Mouse (Mus musculus) cerebellum, postnatal 10 days (tissue): ENCODE results near the gene Pou2f3.

Experiments
- DNase-seq, 2 experiments: peaks; one replicate each; pipeline ENCODE4 v3.0.0; 2021; ENCODE audit warnings: mixed read lengths in 2 of 2

The Pou2f3 gene

DNA sequence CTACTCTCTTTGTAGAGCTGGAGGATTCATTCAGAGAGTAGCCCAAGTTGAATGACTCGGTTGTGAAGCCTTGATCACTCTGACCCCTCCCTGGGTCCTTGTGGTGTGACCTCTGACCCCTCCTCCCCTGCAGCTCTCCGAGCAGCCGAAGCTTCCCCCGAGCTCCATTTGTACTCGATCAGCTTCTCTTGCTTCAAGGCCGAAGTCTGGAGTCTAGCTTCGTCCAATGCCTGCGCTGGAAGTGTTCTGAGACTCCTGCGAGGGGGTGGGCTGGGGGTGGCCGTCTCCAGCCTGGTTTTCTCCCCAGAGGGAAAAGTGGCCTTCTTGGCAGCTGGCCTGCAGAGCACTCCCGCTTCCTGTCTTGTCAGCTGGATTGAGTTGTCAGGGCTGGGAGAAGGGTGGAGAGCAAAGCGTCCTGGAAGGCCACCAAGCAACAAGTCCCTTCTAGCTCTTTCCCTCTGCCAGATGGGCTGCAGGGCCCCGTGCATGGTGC lies at the start of gene Pou2f3:
Gene Pou2f3 (minus strand): TSS at position 180 of the 493 bp plus-strand sequence.
- DNase-seq, result peak; percentile 47 to 64

DNA sequence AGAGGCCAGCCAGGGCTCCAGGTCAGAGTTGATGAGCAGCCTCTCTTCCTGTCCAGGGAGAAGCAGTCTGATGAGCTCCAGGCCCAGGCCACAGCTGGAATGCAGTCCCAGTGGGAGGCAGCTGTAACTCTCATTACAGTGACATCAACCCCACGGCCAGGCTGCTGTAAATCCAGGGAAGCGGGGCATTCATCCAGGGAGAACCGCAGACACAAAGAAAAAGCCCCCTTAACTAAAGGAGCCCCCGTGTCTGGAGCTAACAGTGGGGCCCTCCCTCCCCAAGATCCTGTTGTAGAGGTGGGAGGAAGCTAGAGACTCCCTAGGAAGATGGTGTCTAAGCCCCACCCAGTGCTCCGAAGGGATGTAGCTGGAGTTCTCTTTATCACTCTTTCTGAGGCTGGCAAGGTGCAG lies 43.1 kb upstream of the Pou2f3 start:
- no peak for DNase-seq

DNA sequence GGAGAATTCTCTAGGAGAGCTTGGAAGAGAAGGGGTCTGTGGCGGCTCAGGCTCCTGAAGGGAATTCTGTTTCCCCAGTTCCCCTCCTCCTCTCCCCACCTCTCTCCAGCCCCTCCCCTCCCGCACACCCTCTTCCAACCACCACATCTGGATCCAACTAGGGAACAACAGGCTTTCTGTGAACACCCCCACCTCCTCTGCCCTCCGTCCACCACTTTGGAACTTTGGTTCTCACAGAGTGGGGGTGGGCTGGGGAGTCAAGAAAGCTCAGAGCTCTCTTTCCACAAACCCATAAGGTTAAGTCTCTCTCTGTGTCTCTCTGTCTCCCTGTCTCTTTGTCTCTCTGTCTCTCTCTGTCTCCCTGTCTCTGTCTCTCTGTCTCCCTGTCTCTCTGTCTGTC lies 42.6 kb upstream of the Pou2f3 start:
- no peak for DNase-seq

DNA sequence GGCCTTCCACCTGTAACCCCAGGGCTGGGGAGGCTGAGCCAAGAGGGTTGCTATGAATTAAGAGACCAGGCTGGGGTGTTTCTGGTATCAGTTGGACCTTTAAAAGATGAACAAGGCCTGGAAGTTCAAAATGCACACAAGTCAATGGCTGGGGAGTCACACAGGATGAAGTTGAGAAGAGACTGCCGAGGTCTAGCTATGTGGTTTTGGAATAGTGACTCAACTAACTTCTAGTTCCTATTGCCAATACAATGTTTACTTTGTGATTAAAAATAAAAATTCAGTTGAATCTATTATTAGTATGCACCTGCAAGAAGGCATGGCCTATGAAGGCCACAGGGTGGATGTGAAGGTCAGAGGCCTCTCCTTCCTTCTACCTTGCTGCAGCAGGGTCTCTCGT lies 41.6 kb upstream of the Pou2f3 start:
- no peak for DNase-seq

DNA sequence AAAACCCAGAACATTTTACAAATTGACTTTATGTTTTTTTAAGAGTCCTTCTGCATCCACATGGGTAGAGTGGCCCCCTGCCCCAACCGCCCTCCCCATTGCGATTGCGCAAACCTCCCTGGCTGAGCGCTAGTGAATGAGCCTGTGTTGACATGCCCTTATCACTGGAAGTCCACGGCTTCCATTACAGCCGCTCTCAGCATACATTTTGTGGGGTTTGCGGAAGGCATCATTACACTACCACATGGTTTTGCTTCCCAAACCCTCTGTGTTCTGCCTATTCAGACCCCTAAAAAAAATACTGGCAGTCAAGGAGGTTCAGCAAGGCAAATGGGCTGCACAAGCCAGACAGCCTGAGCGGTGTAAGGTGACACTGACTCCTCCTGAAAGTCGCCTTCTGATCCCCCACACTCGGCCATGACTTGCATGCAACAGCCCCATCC lies 36.6 kb upstream of the Pou2f3 start:
- DNase-seq, result no peak

DNA sequence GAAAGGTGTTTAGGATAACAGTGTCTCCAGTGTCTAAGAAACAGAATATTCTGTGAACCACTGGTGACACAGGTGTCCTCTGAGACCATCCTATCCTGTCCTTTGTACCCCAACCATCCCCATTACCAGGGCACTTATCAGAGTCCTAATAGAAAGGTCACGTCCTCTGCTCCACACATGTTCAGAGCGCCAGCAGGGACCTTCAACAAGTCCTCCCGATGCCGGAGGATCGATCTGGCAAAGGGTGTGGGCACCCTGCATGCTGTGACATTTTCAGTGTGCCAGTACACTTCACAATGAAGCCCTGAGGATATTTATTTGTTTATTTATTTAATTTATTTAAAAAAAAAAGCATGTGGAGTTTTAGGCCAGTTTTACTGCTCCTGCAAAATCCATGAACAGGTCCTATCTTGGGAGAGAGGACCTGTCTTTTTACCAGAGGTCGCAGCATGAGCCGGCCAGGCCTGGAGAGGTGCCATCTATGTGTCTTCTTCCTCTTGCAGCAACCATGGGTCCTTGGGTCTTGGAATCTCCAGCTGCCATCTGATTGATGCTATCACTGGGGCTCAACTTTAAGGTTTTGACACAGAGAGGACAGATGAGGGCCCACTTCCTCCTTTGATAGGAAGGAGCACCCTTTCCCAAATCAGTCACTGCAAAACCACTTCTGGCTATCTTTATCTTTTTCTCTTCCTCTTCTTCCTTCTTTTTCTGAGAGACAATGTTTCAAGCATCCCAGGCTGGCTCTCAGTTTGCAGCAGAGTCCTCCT lies 35.8 kb upstream of the Pou2f3 start:
- DNase-seq, result no peak

DNA sequence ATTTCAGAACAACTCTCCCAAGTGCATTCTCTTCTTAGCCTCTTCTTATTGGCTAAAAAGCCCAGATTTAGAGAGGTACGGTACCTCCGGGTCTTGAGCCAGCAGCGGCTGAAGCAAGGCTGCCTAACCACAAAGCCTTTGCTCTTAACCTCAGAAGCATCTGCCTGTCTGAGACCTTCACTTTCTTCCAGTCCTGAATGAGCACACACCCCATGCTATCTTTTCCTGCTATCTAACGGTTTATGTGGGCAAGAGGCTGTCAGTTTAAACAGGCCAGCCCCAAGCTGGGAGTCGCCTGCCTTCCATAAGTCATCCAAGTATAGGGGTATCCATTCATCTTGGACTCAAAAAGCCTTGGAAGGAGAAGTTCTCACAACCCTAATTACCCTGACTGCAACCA lies 32.3 kb upstream of the Pou2f3 start:
- DNase-seq, result no peak

DNA sequence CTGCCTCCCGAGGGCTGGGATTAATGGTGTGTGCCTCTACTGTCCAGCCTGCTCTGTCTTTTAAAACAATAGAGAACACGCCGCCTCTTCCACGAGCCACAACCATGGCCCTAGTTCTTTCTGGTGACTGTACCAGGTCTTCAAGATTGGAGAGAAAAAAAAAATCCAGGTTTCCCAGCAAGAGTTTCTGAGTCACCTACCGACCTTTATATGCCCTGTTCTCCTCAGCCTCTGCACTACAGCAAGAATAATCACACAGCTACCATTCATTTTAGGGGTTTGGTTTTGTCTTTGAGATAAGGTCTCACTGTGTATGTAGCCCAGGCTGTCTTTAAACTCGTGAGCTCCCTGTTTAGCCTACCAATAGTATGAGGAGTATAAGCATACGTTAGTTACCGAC lies 31.8 kb upstream of the Pou2f3 start:
- DNase-seq, result no peak

DNA sequence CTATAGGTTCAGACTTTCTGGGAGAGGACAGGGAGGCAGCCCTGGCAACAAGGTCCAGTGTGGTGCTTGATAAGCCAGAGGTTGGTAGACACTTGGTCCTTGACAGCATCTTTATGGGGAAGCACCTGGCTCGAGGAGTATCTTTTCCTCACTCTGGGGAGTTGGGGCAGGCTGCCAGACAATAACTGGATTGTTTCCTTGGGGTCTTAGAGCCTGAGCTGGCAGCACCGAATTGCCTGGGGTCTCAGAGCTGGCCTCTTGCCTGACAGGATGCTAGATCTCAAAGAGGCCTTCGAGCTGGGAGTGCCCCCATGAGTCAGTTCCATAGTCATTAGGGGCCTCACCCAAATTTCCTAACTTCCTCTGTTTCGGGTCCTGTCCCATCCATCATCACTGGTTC lies 31.1 kb upstream of the Pou2f3 start:
- DNase-seq, result peak in 1 of 2 experiments; percentile 27

DNA sequence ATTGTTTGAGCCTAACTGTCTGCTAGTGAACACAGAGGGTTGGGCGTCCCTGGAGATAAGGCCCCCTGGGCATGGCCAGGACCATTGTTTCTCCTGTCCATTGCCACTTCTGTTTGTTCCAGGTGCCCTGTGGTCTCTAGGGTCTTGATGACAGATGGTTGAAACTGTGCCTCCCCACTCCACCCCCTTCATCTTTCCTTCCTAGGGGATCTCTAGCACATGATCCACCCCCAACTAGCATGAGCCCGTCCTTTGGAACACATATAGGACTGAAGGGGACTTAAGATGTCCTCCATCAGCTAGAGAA lies 30.4 kb upstream of the Pou2f3 start:
- no peak for DNase-seq

DNA sequence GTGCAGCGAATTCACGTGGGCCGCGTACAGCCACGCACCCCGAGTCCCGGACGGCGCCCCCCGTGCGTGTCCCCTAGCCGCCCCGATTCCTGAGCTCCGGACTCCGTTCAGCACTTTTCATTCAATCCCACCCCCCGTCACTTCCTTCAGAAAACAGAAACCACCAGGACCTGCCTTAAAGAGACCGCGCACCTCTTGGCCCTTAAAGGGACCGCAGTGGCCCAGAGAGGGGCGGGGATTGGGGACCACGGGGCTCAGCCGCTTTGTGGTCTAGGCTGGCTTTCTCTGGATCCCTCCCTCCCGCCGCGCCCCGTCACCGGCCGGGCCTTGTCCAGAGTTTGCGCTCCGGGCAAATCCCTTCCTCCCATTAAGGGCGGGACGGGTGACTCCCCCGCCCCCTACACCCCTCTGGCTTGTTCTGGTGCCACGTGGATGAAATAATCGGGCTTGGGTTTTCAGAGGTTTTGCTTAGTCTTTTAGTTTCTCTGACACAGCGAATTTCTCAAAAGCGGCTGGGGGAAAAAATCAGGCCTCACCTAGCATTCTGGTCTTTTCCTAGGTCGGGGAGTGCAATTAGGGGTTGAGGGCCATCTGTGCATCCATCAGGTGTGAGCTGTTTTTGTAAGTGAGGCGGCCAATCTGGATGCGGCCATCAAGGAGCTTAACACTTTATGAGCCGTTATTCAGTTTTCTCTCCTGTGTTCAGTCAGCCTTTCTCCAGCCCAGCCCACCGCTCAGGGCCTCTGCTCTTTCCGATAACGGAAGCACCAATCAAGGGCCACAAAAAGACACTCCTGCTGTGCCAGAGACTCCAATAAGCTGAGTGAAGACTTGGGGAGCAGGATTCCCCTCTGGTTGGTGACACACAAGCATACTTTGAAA lies 29.8 kb upstream of the Pou2f3 start, which contains the start of gene Oaf:
Gene Oaf (minus strand): TSS at position 200 of the 882 bp plus-strand sequence.
- DNase-seq, result peak; percentile 60 to 72

DNA sequence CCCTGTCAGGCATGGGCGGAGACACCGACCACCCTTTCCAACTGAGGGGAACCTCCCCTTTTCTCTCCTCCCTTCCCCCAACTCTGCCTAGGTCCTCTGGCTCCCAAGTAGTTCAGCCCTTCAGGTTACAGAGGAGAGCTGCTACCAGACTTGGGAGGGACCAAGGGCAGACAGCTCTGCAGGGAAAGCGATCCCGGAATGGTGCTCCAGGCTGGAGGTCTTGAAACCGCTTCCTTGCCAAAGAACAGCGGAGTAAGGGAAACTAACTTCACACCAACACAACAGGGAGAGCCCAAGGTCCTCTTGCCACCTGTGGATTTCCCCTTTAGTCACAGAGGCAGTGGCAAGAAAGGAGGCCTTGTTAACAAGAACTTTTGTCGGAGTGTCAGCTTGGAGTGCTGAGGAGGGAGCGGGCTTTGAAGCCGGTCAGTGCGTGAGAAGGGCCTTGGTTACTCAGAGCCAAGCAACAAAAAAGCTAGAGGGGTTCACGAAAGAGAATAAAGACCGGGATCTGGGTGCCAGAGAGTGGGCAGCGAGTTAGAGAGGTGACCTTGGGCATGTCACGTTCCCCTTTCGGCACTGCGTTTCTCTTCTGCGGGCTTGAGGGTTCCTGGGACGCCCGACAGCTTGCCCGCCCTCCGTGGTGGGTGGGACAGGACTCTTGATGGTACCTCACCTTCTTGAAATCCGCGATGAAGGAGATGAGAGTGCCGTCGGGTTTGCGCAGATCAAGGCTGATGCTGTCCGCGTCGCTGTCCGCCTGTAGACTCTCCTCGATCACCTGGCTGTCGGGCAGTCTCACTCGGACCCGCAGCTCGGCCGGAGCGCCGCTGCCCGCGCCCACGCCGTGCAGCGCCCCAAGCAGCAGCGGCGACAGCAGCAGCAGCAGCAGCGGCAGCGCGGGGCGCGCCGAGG lies 28.7 kb upstream of the Pou2f3 start:
- DNase-seq, result no peak

DNA sequence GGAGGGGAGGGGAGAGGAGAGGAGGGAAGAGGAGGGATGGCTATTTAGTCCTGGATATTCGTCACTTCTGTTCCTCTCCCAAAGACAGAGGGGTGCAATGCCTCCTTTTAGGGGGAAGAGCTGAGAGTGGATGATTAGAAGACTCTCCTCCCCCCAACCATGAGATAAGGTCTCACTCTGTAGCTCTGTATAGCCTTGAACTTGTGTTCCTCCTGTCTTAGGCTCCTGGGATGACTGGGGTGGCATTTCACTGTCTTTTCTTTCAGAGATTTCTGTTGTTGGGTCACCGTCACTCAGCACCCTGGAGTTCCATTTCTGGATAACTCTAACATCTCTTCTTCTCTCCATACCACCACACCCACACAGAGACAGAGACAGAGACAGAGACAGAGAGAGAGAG lies 28.0 kb upstream of the Pou2f3 start:
- no peak for DNase-seq

DNA sequence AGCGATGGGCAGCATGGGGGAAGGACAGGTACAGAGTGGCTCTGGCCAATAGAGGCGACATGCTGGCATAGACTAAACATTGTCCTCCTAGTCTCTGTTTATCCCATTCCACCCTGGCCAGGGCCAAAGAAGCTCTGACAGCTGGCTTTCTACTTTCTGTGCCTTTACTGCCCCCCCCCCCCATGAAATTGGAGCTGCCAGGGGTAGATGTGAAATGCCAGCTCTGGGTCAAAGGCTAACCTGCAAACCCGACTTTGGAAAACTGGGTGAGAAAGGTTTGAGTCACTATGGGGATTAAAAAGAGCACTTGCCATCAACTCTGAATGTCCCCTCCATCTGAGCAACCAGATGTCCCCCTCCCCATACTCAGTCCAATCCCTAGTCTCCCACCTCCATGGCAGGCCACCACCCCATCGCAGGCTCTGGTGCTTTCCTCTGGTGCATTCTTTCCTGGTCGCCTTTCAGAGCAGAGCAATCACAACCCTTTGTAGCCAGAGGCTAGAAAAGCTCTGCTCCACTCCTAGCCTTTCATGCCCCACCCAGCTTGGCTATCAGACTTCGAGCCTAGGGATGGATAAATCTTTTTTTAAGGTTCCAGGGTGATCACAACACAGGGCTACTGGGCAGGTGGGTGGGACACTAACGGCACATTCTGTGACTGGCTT lies 27.1 kb upstream of the Pou2f3 start:
- no peak for DNase-seq

DNA sequence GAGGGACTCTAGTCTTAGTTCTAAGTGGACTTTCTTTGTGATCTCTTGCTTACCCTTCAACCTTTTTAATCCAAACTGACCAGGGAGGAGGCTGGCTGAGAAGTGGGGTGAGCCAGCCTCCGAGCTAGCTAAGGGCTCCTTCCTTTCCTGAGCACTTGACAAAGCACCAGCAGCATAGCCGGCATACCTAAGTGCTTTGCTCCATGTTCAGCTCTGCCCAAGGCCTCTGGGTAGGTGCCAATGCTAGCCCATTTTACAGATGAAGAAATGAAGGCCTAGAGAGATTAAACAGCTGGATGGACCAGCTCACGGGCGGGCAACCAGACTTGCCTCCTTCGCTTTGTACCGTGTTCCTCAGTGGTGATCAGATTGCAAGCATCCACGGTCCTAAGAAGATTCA lies 26.4 kb upstream of the Pou2f3 start:
- DNase-seq, result no peak

DNA sequence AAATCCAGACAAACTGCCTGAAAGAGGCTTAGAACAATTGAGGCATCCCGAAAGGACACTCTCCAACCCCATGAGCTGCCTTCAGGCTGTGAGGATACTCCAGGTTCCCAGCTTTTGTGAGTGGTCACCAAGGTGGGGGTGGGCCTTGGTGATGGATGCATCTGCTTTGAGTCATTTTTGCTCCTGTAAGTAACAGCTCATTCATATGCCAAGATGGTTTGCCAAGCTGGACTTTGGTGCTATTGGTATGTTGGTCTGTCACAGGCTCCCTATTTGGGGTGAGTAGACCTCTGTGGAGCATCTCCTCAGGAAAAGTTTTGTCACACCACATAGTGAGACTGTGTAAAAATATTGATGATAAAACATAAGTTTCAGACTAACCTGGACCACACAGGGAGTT lies 25.9 kb upstream of the Pou2f3 start:
- DNase-seq, result no peak

DNA sequence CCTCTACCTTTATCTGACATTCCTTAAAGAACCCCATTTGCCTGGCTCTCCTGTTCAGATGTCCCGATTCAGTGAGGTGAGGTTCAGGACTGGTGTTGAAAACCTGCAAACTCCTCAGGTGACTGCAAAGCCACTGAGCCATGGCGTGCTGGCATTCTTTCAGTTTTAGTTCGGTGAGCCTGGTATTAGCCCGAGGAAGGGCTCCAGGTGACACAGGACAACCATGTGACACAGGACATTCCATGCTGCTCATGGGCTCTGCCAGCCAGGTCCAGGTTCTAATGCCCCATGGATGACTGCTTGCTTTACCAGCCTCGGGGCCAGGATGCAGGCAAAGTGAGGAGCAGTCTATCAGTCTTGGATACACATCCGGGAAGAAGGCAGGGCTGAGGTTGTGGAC lies 25.2 kb upstream of the Pou2f3 start:
- no peak for DNase-seq

DNA sequence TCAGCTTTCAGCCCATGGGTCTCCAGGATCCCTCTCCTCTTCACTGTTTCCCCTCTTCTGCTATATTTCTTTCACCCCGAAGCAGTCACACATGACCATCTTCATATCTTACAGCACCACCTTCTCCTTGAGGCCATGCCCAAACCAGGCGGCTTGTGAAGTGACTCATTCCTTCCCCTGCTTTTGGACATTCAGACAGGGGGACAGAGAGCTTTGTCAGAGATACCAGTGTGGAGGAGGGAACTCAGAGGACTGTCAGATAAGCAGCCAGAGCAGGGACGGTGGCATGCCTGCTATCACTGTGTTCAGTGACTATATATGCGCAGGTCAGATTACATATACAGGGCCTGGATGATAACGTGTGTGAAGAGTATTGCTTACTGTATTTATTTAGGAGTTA lies 24.3 kb upstream of the Pou2f3 start:
- no peak for DNase-seq

DNA sequence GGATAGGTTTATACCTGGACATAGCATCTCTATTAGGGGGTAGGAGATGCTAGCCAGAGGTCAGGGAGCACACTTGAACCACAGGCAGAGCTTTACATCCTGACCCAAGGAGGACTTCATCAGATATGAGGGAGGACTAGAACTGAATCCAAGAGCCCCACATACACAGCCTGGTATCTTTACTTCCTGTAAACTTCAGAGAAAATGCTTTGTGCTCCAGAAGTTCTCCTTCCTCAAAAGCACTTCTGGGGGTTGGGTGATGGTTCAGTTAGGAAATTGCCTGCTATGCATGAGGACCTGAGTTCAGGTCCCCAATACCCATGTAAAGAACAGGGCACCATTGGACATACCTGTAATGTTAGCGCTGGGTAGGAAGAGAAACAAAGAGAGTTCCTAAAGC lies 23.3 kb upstream of the Pou2f3 start:
- no peak for DNase-seq

DNA sequence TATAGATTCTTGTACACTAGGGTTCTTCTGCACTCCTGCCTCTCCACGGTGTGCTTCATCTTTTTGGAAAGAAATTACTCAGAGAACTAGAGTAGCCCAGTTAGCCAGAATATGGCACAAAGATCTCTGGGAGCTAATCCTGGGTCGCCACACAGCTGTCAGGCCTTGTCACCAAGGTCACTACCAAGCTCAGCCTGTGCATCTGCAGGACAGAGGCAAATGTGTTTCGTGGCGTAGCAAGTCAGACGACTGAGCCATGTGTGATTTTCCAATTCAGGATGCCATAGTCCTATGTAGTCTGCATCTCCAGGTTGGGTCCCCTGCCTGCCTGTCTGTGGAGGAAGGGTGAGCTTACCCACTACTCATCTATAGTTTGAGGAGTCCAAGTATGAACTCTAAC lies 22.9 kb upstream of the Pou2f3 start:
- DNase-seq, result no peak

DNA sequence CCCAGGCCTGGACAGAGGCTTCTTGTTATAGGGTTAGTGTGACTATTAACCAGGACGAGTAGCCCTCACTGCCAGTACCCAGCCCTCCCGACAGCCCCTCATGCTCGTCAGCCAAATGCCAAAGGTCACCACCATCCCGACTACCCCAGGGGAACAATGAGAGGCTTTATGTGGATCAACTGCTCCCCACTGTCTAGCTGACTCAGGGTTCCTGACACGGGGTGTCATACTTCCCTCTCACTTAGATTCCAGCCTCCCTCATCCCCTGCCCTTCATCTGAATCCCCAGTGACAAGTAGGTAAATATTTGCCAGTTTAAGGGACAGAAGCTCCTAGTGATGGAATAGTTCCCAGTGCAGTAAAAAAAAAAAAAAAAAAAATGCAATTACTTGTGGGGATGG lies 22.1 kb upstream of the Pou2f3 start:
- no peak for DNase-seq

DNA sequence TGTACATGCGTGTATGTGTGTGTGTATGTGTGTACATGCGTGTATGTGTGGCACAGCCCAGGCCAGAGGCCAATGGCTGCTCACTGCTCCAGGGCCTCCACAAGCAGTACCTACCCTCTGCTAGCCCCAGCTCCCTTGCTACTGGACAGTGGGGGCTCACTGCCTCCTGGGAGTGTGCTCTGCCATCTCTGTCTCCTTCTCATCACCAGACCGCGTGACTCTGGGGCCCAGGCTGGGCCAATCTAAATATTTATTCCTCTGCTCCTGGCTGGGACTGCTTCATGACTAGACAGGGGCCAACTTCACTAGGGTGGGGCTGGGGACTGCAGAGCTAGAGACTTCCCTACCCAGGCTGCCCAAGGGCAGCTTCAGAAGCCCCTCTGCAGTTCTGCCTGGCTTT lies 21.6 kb upstream of the Pou2f3 start:
- no peak for DNase-seq
